Mouse (Mus musculus) embryonic fibroblast, embryonic 13.5 days (primary cell): ENCODE measurements around the gene Olfr1387. TPM values are rescaled to one million over a fixed set of nuclear protein-coding genes. Genes with fewer than 3 reads are reported as not detected.
"Not testable (repeated sequence)": the region's sequence is repeated elsewhere in the genome, so short reads cannot be mapped to it uniquely, and the experiment has no call there.

ENCODE experiments used
- H3K27ac ChIP-seq: 2 replicates; pipeline ENCODE4 v1.5.1; 2012; ENCODE audit warnings: low read length, control low read depth, inconsistent platforms; ENCODE audit not compliant: insufficient read depth
- H3K4me1 ChIP-seq: 2 replicates; pipeline ENCODE4 v1.6.1; 2011; ENCODE audit warnings: low read length; ENCODE audit not compliant: control insufficient read depth, insufficient read depth
- H3K4me3 ChIP-seq: 2 replicates; pipeline ENCODE4 v1.5.1; 2011; ENCODE audit warnings: mild to moderate bottlenecking, control low read depth, low read length; ENCODE audit not compliant: insufficient read depth
- CTCF ChIP-seq: IDR thresholded peaks from 2 replicates; pipeline ENCODE4 v1.5.1; 2011; ENCODE audit warnings: mild to moderate bottlenecking, control low read depth, low read length, moderate library complexity, borderline replicate concordance; ENCODE audit not compliant: insufficient read depth
- POLR2A ChIP-seq: IDR thresholded peaks from 2 replicates; pipeline ENCODE4 v1.6.1; 2011; ENCODE audit warnings: low read depth, mild to moderate bottlenecking, control low read depth, low read length, moderate library complexity
- polyA plus RNA-seq: library from polyadenylated mRNA; stranded (reverse); fragments of >200 nt; gene quantifications from 2 replicates; pipeline ENCODE4 v1.2.4, GENCODE M21; 2011; ENCODE audit warnings: low read depth; ENCODE audit not compliant: missing spikeins, insufficient read length

The Olfr1387 gene
- polyA plus RNA-seq = not detected in 2 replicates

GRCm38 (mm10) chr11:49455043-49455442 is at the start of gene Olfr1387:
TSS of gene Olfr1387 (plus strand) at chr11:49455343.
- Histone ChIP-seq H3K4me1 (no peaks in the 10 kb centered on the region), H3K27ac (no peak within 1 kb of the TSS), H3K4me3 (no peak within 1 kb of the TSS)
- TF ChIP-seq POLR2A = no peak
- no peak for TF ChIP-seq CTCF

DNA sequence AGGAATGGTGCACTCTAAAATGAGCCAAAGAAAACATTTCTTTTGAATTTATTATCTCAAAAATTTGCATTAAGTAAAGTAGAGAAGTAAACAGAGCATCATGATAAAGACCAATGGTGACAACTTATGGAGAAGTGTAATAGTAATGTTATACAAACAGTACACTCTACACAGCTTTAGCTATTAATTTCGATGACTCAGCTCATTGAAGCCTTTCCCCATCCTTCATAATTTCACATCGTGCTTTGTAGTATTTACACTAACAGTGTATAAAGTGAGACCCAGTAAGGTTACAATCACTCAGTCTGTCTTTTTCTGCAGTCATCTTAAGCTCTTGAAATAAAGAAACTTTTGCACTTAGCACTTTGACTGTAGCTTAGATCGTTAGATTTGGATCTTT is 48.4 kb upstream of the Olfr1387 start:
- no peaks in the 10 kb centered on the region for H3K4me1 ChIP-seq
- no peak overlapping the region for H3K4me3 ChIP-seq
- TF ChIP-seq POLR2A = no peak
- TF ChIP-seq CTCF = no peak
- H3K27ac ChIP-seq = no peak overlapping the region

- Histone ChIP-seq H3K4me1 (no peaks in the 10 kb centered on the region), H3K27ac (no peak overlapping the region), H3K4me3 (no peak overlapping the region)
- TF ChIP-seq CTCF (no peak), POLR2A (no peak)
Observed at GRCm38 (mm10) chr11:49410540-49410939, 44.6 kb upstream of the Olfr1387 start.

DNA sequence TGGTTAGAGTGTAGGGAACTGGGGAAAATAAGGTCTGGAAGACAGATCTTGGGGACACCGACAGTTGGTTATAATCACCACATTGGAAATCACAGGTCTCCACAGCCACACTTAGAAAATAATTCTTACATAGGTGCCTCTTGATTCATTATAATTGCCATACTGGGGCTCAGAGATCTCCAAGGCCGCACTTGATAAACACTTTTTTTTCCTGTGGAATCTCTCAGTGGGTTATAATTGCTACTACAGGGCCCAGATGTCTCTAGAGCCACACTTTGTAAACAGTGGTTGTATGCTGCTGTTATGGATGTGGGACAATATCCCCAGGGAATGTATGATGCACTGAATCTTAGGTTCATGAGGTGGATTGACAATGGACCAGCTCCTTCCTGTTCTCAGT is 32.4 kb upstream of the Olfr1387 start, which contains the start of gene Olfr1389:
Gene Olfr1389 (plus strand): TSS at position 301 of the 400 bp plus-strand sequence.
- no peak within 1 kb of the TSS for H3K27ac ChIP-seq
- H3K4me1 ChIP-seq = no peaks in the 10 kb centered on the region
- H3K4me3 ChIP-seq = no peak within 1 kb of the TSS
- no peak for TF ChIP-seq POLR2A
- TF ChIP-seq CTCF = no peak

GRCm38 (mm10) chr11:49425257-49425927 is 29.8 kb upstream of the Olfr1387 start:
- Histone ChIP-seq H3K4me3 (no peak overlapping the region), H3K4me1 (no peaks in the 10 kb centered on the region), H3K27ac (no peak overlapping the region)
- TF ChIP-seq CTCF (no peak), POLR2A (no peak)

DNA sequence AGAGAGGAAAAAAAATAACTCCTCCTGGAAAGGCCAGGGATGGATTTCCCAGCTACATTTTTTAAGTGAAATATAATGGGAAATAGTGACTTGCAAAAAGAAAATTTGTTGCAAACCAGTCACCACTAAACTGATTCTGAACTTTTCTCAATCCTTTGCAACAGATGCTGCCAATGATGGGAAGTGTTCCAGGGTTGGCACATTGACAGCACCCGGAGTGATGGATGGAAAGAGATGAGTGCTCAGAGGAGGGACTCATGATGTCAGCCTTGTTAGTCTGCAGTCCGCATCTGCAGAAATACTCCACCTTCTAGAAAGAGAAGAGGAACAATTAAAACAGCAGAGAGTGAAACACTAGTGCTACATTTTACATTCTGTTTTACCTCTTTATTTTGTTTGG is 25.5 kb upstream of the Olfr1387 start:
- Histone ChIP-seq H3K4me3 (no peak overlapping the region), H3K4me1 (no peaks in the 10 kb centered on the region), H3K27ac (no peak overlapping the region)
- TF ChIP-seq POLR2A = no peak
- no peak for TF ChIP-seq CTCF

- TF ChIP-seq CTCF = no peak
- TF ChIP-seq POLR2A = no peak
- no peak within 1 kb of the TSS for H3K27ac ChIP-seq
Observed at GRCm38 (mm10) chr11:49436411-49436810, 18.7 kb upstream of the Olfr1387 start, which contains the start of gene Olfr1388. TSS of gene Olfr1388 (plus strand) at chr11:49436624.

GRCm38 (mm10) chr11:49464746-49465145 is 9.6 kb downstream of the Olfr1387 start, which contains the start of gene Olfr1386:
TSS of gene Olfr1386 (plus strand) at chr11:49465046.
- not testable (repeated sequence) for H3K27ac ChIP-seq, H3K4me3 ChIP-seq, H3K4me1 ChIP-seq

More at GRCm38 (mm10) chr11:49436411-49436810, 18.7 kb upstream of the Olfr1387 start, which contains the start of gene Olfr1388:
- Histone ChIP-seq H3K4me1 (no peaks in the 10 kb centered on the region; the same call in 1 of the 2 replicates), H3K4me3 (no peak within 1 kb of the TSS)

- no peak for TF ChIP-seq CTCF
- TF ChIP-seq POLR2A = no peak
- no peak overlapping the region for H3K27ac ChIP-seq
- H3K4me1 ChIP-seq = no peaks in the 10 kb centered on the region
- no peak overlapping the region for H3K4me3 ChIP-seq
Observed at GRCm38 (mm10) chr11:49485973-49486372, 30.8 kb downstream of the Olfr1387 start.

DNA sequence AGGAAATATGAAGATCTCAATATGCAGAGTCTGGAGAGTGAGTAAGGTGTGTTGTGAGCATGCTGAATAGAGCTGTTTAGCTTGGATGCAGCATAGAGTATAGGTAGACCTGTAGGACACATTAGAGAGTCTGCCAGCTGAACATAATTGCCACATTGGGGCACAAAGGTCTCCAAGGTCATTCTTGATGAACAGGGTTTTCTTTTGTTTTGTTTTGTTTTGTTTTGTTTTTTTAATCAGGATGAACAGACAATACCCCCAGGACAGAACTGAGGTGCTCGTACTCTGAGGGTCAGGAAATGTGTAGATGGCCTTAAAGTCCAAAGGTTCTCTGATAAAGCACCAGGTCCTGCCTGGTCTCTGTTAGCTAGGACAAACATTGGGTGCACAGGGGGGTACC is 33.6 kb downstream of the Olfr1387 start, which contains the start of gene Olfr1385:
Gene Olfr1385 (plus strand): TSS at position 301 of the 400 bp plus-strand sequence.
- not testable (repeated sequence) for H3K4me3 ChIP-seq, H3K27ac ChIP-seq, H3K4me1 ChIP-seq

Other genes starting within 250 kb of the Olfr1387 start
- gene Mgat1, start 211.2 kb upstream of the Olfr1387 start, polyA plus RNA-seq = 79.0 and 92.6 TPM in 2 replicates
- gene Olfr1393, start 177.0 kb upstream of the Olfr1387 start, polyA plus RNA-seq = 0.23 TPM in 1 of 2 replicates, not detected in the other
- not detected in 2 replicates for gene Olfr1392, start 170.1 kb upstream of the Olfr1387 start, polyA plus RNA-seq
- gene Olfr10, start 150.6 kb upstream of the Olfr1387 start, polyA plus RNA-seq = not detected in 2 replicates
- not detected in 2 replicates for gene Olfr1391, start 132.6 kb upstream of the Olfr1387 start, polyA plus RNA-seq
- gene Olfr1390, start 120.2 kb upstream of the Olfr1387 start, polyA plus RNA-seq = not detected in 2 replicates
- gene Olfr1389, start 32.3 kb upstream of the Olfr1387 start, polyA plus RNA-seq = not detected in 2 replicates
- gene Olfr1388, start 18.7 kb upstream of the Olfr1387 start, polyA plus RNA-seq = not detected in 2 replicates
- gene Olfr1386, start 9.7 kb downstream of the Olfr1387 start, polyA plus RNA-seq = not detected in 2 replicates
- gene Olfr1385, start 33.7 kb downstream of the Olfr1387 start, polyA plus RNA-seq = not detected in 2 replicates
- gene Olfr1384, start 51.4 kb downstream of the Olfr1387 start, polyA plus RNA-seq = not detected in 2 replicates
- gene Olfr1383, start 64.3 kb downstream of the Olfr1387 start, polyA plus RNA-seq = not detected in 2 replicates
- gene Olfr1382, start 72.9 kb downstream of the Olfr1387 start, polyA plus RNA-seq = not detected in 2 replicates
- not detected in 2 replicates for gene Olfr1381, start 88.1 kb downstream of the Olfr1387 start, polyA plus RNA-seq
- gene Olfr1380, start 101.5 kb downstream of the Olfr1387 start, polyA plus RNA-seq = not detected in 2 replicates
- 2.4 and 5.4 TPM in 2 replicates for gene Flt4, start 153.9 kb downstream of the Olfr1387 start, polyA plus RNA-seq
- not detected in 2 replicates for gene Scgb3a1, start 208.3 kb downstream of the Olfr1387 start, polyA plus RNA-seq